Mouse (Mus musculus): Measurements from ENCODE around the gene Rev1. TPM values are rescaled to one million over a fixed set of nuclear protein-coding genes. Genes with fewer than 3 reads are reported as not detected.

The Rev1 gene
- polyA plus RNA-seq, 1 experiment from 2014 or later = 41.3 TPM

- WGBS = 86% methylated on average over 6 of the region's 6 CpGs
- no peaks in the 10 kb centered on the region for H3K4me1 ChIP-seq
- H3K4me3 ChIP-seq = no peak overlapping the region
- H3K36me3 ChIP-seq (ENCODE audit: poor library complexity, severe bottlenecking) = peaks cover 84% of the 10 kb centered on the region
- H3K9ac ChIP-seq = no peak overlapping the region
- H3K27me3 ChIP-seq = no peaks in the 10 kb centered on the region
- ATAC-seq = no peak
- H3K27ac ChIP-seq = no peak overlapping the region
- no peak overlapping the region for H3K4me2 ChIP-seq
- H3K9me3 ChIP-seq (replicated peaks) = no peaks in the 10 kb centered on the region
These were observed 71.2 kb downstream of the Rev1 start for GRCm38 (mm10) chr1:38058417-38058816.

- ATAC-seq = no peak
- H3K36me3 ChIP-seq (ENCODE audit: poor library complexity, severe bottlenecking) = peaks cover 90% of the 10 kb centered on the region
- WGBS = 88% methylated on average over 5 of the region's 5 CpGs
- no peak overlapping the region for H3K4me2 ChIP-seq
- H3K4me3 ChIP-seq = no peak overlapping the region
- no peak overlapping the region for H3K27ac ChIP-seq
- no peaks in the 10 kb centered on the region for H3K9me3 ChIP-seq (replicated peaks)
- H3K9ac ChIP-seq = no peak overlapping the region
- no peaks in the 10 kb centered on the region for H3K4me1 ChIP-seq
- H3K27me3 ChIP-seq = no peaks in the 10 kb centered on the region
These were observed 74.4 kb downstream of the Rev1 start for GRCm38 (mm10) chr1:38055176-38055575.

- H3K9ac ChIP-seq = no peak overlapping the region
- 74% methylated on average over 4 of the region's 4 CpGs for WGBS
These were observed 80.0 kb downstream of the Rev1 start for GRCm38 (mm10) chr1:38049562-38049961.

GRCm38 (mm10) chr1:38048121-38048520 lies 81.5 kb downstream of the Rev1 start:
- no peak for ATAC-seq
- Histone ChIP-seq H3K36me3 (ENCODE audit: poor library complexity, severe bottlenecking) (peaks cover 88% of the 10 kb centered on the region), H3K4me3 (no peak overlapping the region), H3K27me3 (no peaks in the 10 kb centered on the region), H3K4me2 (no peak overlapping the region), H3K9me3 (replicated peaks) (no peaks in the 10 kb centered on the region), H3K4me1 (no peaks in the 10 kb centered on the region), H3K9ac (no peak overlapping the region), H3K27ac (no peak overlapping the region)
- WGBS = 90% methylated on average over 3 of the region's 3 CpGs

More at GRCm38 (mm10) chr1:38049562-38049961, 80.0 kb downstream of the Rev1 start:
- ATAC-seq = no peak
- Histone ChIP-seq H3K27ac (no peak overlapping the region), H3K4me1 (no peaks in the 10 kb centered on the region), H3K27me3 (no peaks in the 10 kb centered on the region), H3K9me3 (replicated peaks) (no peaks in the 10 kb centered on the region), H3K4me3 (no peak overlapping the region), H3K36me3 (ENCODE audit: poor library complexity, severe bottlenecking) (peaks cover 96% of the 10 kb centered on the region), H3K4me2 (no peak overlapping the region)

- Histone ChIP-seq H3K27me3 (no peaks in the 10 kb centered on the region), H3K4me3 (no peak overlapping the region), H3K4me2 (no peak overlapping the region), H3K4me1 (no peaks in the 10 kb centered on the region), H3K27ac (no peak overlapping the region), H3K9me3 (replicated peaks) (no peaks in the 10 kb centered on the region; the same call in 1 of the 2 replicates), H3K9ac (no peak overlapping the region), H3K36me3 (ENCODE audit: poor library complexity, severe bottlenecking) (peaks cover 77% of the 10 kb centered on the region)
- 91% methylated on average over 2 of the region's 2 CpGs for WGBS
- ATAC-seq = no peak
These were observed 90.7 kb downstream of the Rev1 start for GRCm38 (mm10) chr1:38038898-38039297.

GRCm38 (mm10) chr1:38037375-38037774 lies 92.2 kb downstream of the Rev1 start:
- H3K27ac ChIP-seq = no peak overlapping the region
- no peaks in the 10 kb centered on the region for H3K27me3 ChIP-seq
- ATAC-seq = no peak
- H3K4me2 ChIP-seq = no peak overlapping the region
- 93% methylated on average over 5 of the region's 5 CpGs for WGBS
- H3K36me3 ChIP-seq (ENCODE audit: poor library complexity, severe bottlenecking) = peaks cover 83% of the 10 kb centered on the region
- H3K4me1 ChIP-seq = no peaks in the 10 kb centered on the region
- H3K4me3 ChIP-seq = no peak overlapping the region
- no peaks in the 10 kb centered on the region; the same call in 1 of the 2 replicates for H3K9me3 ChIP-seq (replicated peaks)
- no peak overlapping the region for H3K9ac ChIP-seq

GRCm38 (mm10) chr1:38035521-38035920 lies 94.1 kb downstream of the Rev1 start:
- 92% methylated on average over 4 of the region's 4 CpGs for WGBS
- Histone ChIP-seq H3K27me3 (no peaks in the 10 kb centered on the region), H3K9me3 (replicated peaks) (no peaks in the 10 kb centered on the region), H3K4me2 (no peak overlapping the region), H3K9ac (no peak overlapping the region), H3K4me3 (no peak overlapping the region), H3K27ac (no peak overlapping the region), H3K4me1 (no peaks in the 10 kb centered on the region), H3K36me3 (ENCODE audit: poor library complexity, severe bottlenecking) (peaks cover 74% of the 10 kb centered on the region)
- no peak for ATAC-seq

- peaks cover 46% of the 10 kb centered on the region for H3K36me3 ChIP-seq (ENCODE audit: poor library complexity, severe bottlenecking)
- H3K4me3 ChIP-seq = no peak overlapping the region
- no peaks in the 10 kb centered on the region for H3K9me3 ChIP-seq (replicated peaks)
- H3K9ac ChIP-seq = no peak overlapping the region
- H3K4me2 ChIP-seq = no peak overlapping the region
- H3K4me1 ChIP-seq = no peaks in the 10 kb centered on the region
- WGBS = 96% methylated on average over 5 of the region's 5 CpGs
- no peaks in the 10 kb centered on the region for H3K27me3 ChIP-seq
- H3K27ac ChIP-seq = no peak overlapping the region
- ATAC-seq = no peak
These were observed 98.2 kb downstream of the Rev1 start for GRCm38 (mm10) chr1:38031391-38031790.

GRCm38 (mm10) chr1:38027301-38027700 lies 102.3 kb downstream of the Rev1 start:
- Histone ChIP-seq H3K27me3 (no peaks in the 10 kb centered on the region), H3K4me3 (no peak overlapping the region), H3K36me3 (ENCODE audit: poor library complexity, severe bottlenecking) (peaks cover 40% of the 10 kb centered on the region), H3K4me1 (no peaks in the 10 kb centered on the region), H3K9ac (no peak overlapping the region), H3K27ac (no peak overlapping the region), H3K9me3 (replicated peaks) (no peaks in the 10 kb centered on the region), H3K4me2 (no peak overlapping the region)
- ATAC-seq = no peak
- WGBS = 94% methylated on average over 7 of the region's 7 CpGs

GRCm38 (mm10) chr1:38014551-38015203 lies 114.9 kb downstream of the Rev1 start:
- H3K4me3 ChIP-seq = no peak overlapping the region
- H3K27ac ChIP-seq = no peak overlapping the region
- H3K36me3 ChIP-seq (ENCODE audit: poor library complexity, severe bottlenecking) = peaks cover 19% of the 10 kb centered on the region
- H3K4me2 ChIP-seq = no peak overlapping the region
- no peak overlapping the region for H3K9ac ChIP-seq
- 98% methylated on average over 2 of the region's 2 CpGs for WGBS
- ATAC-seq = no peak
- H3K27me3 ChIP-seq = no peaks in the 10 kb centered on the region
- H3K9me3 ChIP-seq (replicated peaks) = no peaks in the 10 kb centered on the region
- no peaks in the 10 kb centered on the region for H3K4me1 ChIP-seq

- no peak for ATAC-seq
- Histone ChIP-seq H3K36me3 (ENCODE audit: poor library complexity, severe bottlenecking) (no peaks in the 10 kb centered on the region), H3K27me3 (no peaks in the 10 kb centered on the region), H3K9me3 (replicated peaks) (no peaks in the 10 kb centered on the region), H3K9ac (no peak overlapping the region), H3K4me1 (no peaks in the 10 kb centered on the region), H3K27ac (no peak overlapping the region), H3K4me2 (no peak overlapping the region), H3K4me3 (no peak overlapping the region)
These were observed 117.1 kb downstream of the Rev1 start for GRCm38 (mm10) chr1:38012509-38012908.

- 87% methylated on average over 3 of the region's 3 CpGs for WGBS
These were observed 117.5 kb downstream of the Rev1 start for GRCm38 (mm10) chr1:38012104-38012503.

GRCm38 (mm10) chr1:38011647-38012046 lies 118.0 kb downstream of the Rev1 start:
- no peak for ATAC-seq
- WGBS = 81% methylated on average over 6 of the region's 6 CpGs
- no peaks in the 10 kb centered on the region for H3K9me3 ChIP-seq (replicated peaks)
- H3K27me3 ChIP-seq = no peaks in the 10 kb centered on the region
- no peaks in the 10 kb centered on the region for H3K36me3 ChIP-seq (ENCODE audit: poor library complexity, severe bottlenecking)
- no peak overlapping the region for H3K27ac ChIP-seq
- H3K4me1 ChIP-seq = no peaks in the 10 kb centered on the region
- H3K4me3 ChIP-seq = no peak overlapping the region
- H3K9ac ChIP-seq = no peak overlapping the region
- no peak overlapping the region for H3K4me2 ChIP-seq

More at GRCm38 (mm10) chr1:38012104-38012503, 117.5 kb downstream of the Rev1 start:
- ATAC-seq = no peak
- no peak overlapping the region for H3K9ac ChIP-seq
- no peaks in the 10 kb centered on the region for H3K4me1 ChIP-seq
- no peak overlapping the region for H3K4me2 ChIP-seq
- H3K27me3 ChIP-seq = no peaks in the 10 kb centered on the region
- H3K27ac ChIP-seq = no peak overlapping the region
- no peaks in the 10 kb centered on the region for H3K9me3 ChIP-seq (replicated peaks)
- no peak overlapping the region for H3K4me3 ChIP-seq
- H3K36me3 ChIP-seq (ENCODE audit: poor library complexity, severe bottlenecking) = no peaks in the 10 kb centered on the region

Data from forebrain, embryonic 13.5 days (tissue).